Mouse (Mus musculus): ENCODE data around the gene Cfap300.

Cfap300 gene

GRCm38 (mm10) chr9:7983665-7984064 lies 59.0 kb downstream of the Cfap300 start:
- DNase-seq (ENCODE audit: low read depth, low spot score), result peak; percentile 33

- DNase-seq (ENCODE audit: low read depth, low spot score), result no peak
These were observed 62.5 kb downstream of the Cfap300 start for GRCm38 (mm10) chr9:7980162-7980561.

GRCm38 (mm10) chr9:7979153-7979916 lies 63.3 kb downstream of the Cfap300 start:
- no peak for DNase-seq (ENCODE audit: low read depth, low spot score)

- DNase-seq (ENCODE audit: low read depth, low spot score), result no peak
These were observed 64.1 kb downstream of the Cfap300 start for GRCm38 (mm10) chr9:7978502-7978901.

- DNase-seq (ENCODE audit: low read depth, low spot score), result no peak
These were observed 65.0 kb downstream of the Cfap300 start for GRCm38 (mm10) chr9:7977587-7977986.

GRCm38 (mm10) chr9:7971993-7972392 lies 70.6 kb downstream of the Cfap300 start:
- no peak for DNase-seq (ENCODE audit: low read depth, low spot score)
